Mouse (Mus musculus): ENCODE measurements around the gene Hk2. TPM values are rescaled to one million over a fixed set of nuclear protein-coding genes. Genes with fewer than 3 reads are reported as not detected.

The Hk2 gene
- polyA plus RNA-seq, 1 experiment from 2014 or later: 21.7 TPM

- under 1% methylated on average over 68 of the region's 68 CpGs for WGBS
Observed at GRCm38 (mm10) chr6:82773261-82774131, 758 bp downstream of the Hk2 start.

GRCm38 (mm10) chr6:82772451-82773101, 1.7 kb downstream of the Hk2 start:
- Histone ChIP-seq H3K4me2 (ENCODE audit: low read depth, low read length, severe bottlenecking) (peak overlapping the region; percentile 93), H3K27ac (ENCODE audit: low read depth, low read length) (peak overlapping the region; percentile 58), H3K9ac (ENCODE audit: low read length) (peak overlapping the region; percentile 43), H3K27me3 (ENCODE audit: control insufficient read depth, insufficient read depth, low read length) (no peaks in the 10 kb centered on the region), H3K4me3 (ENCODE audit: low read depth, low read length) (peak overlapping the region; percentile 59), H3K9me3 (ENCODE audit: control insufficient read depth, low read length) (no peaks in the 10 kb centered on the region), H3K4me1 (replicated peaks; ENCODE audit: control insufficient read depth, insufficient read depth, low read length) (peaks cover 6% of the 10 kb centered on the region; the same call in 1 of the 2 replicates), H3K36me3 (ENCODE audit: control insufficient read depth, insufficient read depth, low read length) (no peaks in the 10 kb centered on the region)
- ATAC-seq (replicated peaks; ENCODE audit: low FRiP score) (peak; percentile 45), DNase-seq (ENCODE audit: low spot score) (peak; percentile 77)
- under 1% methylated on average over 19 of the region's 19 CpGs for WGBS

More at GRCm38 (mm10) chr6:82773261-82774131, 758 bp downstream of the Hk2 start:
- ATAC-seq (replicated peaks; ENCODE audit: low FRiP score) (peak; percentile 68), DNase-seq (ENCODE audit: low spot score) (peak; percentile 85)
- Histone ChIP-seq H3K4me1 (replicated peaks; ENCODE audit: control insufficient read depth, insufficient read depth, low read length) (peaks cover 6% of the 10 kb centered on the region; the same call in 1 of the 2 replicates), H3K36me3 (ENCODE audit: control insufficient read depth, insufficient read depth, low read length) (no peaks in the 10 kb centered on the region), H3K4me2 (ENCODE audit: low read depth, low read length, severe bottlenecking) (peak overlapping the region; percentile 93), H3K9ac (ENCODE audit: low read length) (peak overlapping the region; percentile 43), H3K27ac (ENCODE audit: low read depth, low read length) (peak overlapping the region; percentile 58), H3K27me3 (ENCODE audit: control insufficient read depth, insufficient read depth, low read length) (no peaks in the 10 kb centered on the region), H3K9me3 (ENCODE audit: control insufficient read depth, low read length) (no peaks in the 10 kb centered on the region), H3K4me3 (ENCODE audit: low read depth, low read length) (peak overlapping the region; percentile 59)

GRCm38 (mm10) chr6:82771981-82772409, 2.3 kb downstream of the Hk2 start:
- no peak for ATAC-seq (replicated peaks; ENCODE audit: low FRiP score)
- no peaks in the 10 kb centered on the region for H3K27me3 ChIP-seq (ENCODE audit: control insufficient read depth, insufficient read depth, low read length)
- H3K9me3 ChIP-seq (ENCODE audit: control insufficient read depth, low read length): no peaks in the 10 kb centered on the region
- peak overlapping the region; percentile 43 for H3K9ac ChIP-seq (ENCODE audit: low read length)
- H3K4me3 ChIP-seq (ENCODE audit: low read depth, low read length): peak overlapping the region; percentile 59
- peaks cover 6% of the 10 kb centered on the region; the same call in 1 of the 2 replicates for H3K4me1 ChIP-seq (replicated peaks; ENCODE audit: control insufficient read depth, insufficient read depth, low read length)
- DNase-seq (ENCODE audit: low spot score): peak; percentile 59
- no peak overlapping the region for H3K27ac ChIP-seq (ENCODE audit: low read depth, low read length)
- under 1% methylated on average over 10 of the region's 10 CpGs for whole genome bisulfite sequencing
- H3K36me3 ChIP-seq (ENCODE audit: control insufficient read depth, insufficient read depth, low read length): no peaks in the 10 kb centered on the region
- H3K4me2 ChIP-seq (ENCODE audit: low read depth, low read length, severe bottlenecking): peak overlapping the region; percentile 93

- no peaks in the 10 kb centered on the region for H3K27me3 ChIP-seq (ENCODE audit: control insufficient read depth, insufficient read depth, low read length)
- H3K4me3 ChIP-seq (ENCODE audit: low read depth, low read length): no peak overlapping the region
- peaks cover 6% of the 10 kb centered on the region; the same call in 1 of the 2 replicates for H3K4me1 ChIP-seq (replicated peaks; ENCODE audit: control insufficient read depth, insufficient read depth, low read length)
- no peak for DNase-seq (ENCODE audit: low spot score)
- no peak overlapping the region for H3K9ac ChIP-seq (ENCODE audit: low read length)
- H3K9me3 ChIP-seq (ENCODE audit: control insufficient read depth, low read length): no peaks in the 10 kb centered on the region
- no peak for ATAC-seq (replicated peaks; ENCODE audit: low FRiP score)
- WGBS: 67% methylated on average over 9 of the region's 9 CpGs
- H3K36me3 ChIP-seq (ENCODE audit: control insufficient read depth, insufficient read depth, low read length): no peaks in the 10 kb centered on the region
- H3K27ac ChIP-seq (ENCODE audit: low read depth, low read length): no peak overlapping the region
- H3K4me2 ChIP-seq (ENCODE audit: low read depth, low read length, severe bottlenecking): no peak overlapping the region; the same call in 1 of the 2 replicates
Observed at GRCm38 (mm10) chr6:82771059-82771458, 3.2 kb downstream of the Hk2 start.

GRCm38 (mm10) chr6:82770286-82770685, 4.0 kb downstream of the Hk2 start:
- Histone ChIP-seq H3K4me1 (replicated peaks; ENCODE audit: control insufficient read depth, insufficient read depth, low read length) (peaks cover 6% of the 10 kb centered on the region; the same call in 1 of the 2 replicates), H3K36me3 (ENCODE audit: control insufficient read depth, insufficient read depth, low read length) (no peaks in the 10 kb centered on the region), H3K4me3 (ENCODE audit: low read depth, low read length) (no peak overlapping the region), H3K4me2 (ENCODE audit: low read depth, low read length, severe bottlenecking) (no peak overlapping the region), H3K9me3 (ENCODE audit: control insufficient read depth, low read length) (no peaks in the 10 kb centered on the region), H3K27ac (ENCODE audit: low read depth, low read length) (no peak overlapping the region), H3K9ac (ENCODE audit: low read length) (no peak overlapping the region), H3K27me3 (ENCODE audit: control insufficient read depth, insufficient read depth, low read length) (no peaks in the 10 kb centered on the region)
- DNase-seq (ENCODE audit: low spot score) (no peak), ATAC-seq (replicated peaks; ENCODE audit: low FRiP score) (no peak)
- WGBS: 75% methylated on average over 3 of the region's 3 CpGs

GRCm38 (mm10) chr6:82769704-82770103, 4.5 kb downstream of the Hk2 start:
- 66% methylated on average over 5 of the region's 5 CpGs for WGBS
- Histone ChIP-seq H3K27me3 (ENCODE audit: control insufficient read depth, insufficient read depth, low read length) (no peaks in the 10 kb centered on the region), H3K4me3 (ENCODE audit: low read depth, low read length) (no peak overlapping the region), H3K4me1 (replicated peaks; ENCODE audit: control insufficient read depth, insufficient read depth, low read length) (peaks cover 3% of the 10 kb centered on the region; the same call in 1 of the 2 replicates), H3K27ac (ENCODE audit: low read depth, low read length) (no peak overlapping the region), H3K36me3 (ENCODE audit: control insufficient read depth, insufficient read depth, low read length) (no peaks in the 10 kb centered on the region), H3K4me2 (ENCODE audit: low read depth, low read length, severe bottlenecking) (no peak overlapping the region), H3K9me3 (ENCODE audit: control insufficient read depth, low read length) (no peaks in the 10 kb centered on the region), H3K9ac (ENCODE audit: low read length) (no peak overlapping the region)
- ATAC-seq (replicated peaks; ENCODE audit: low FRiP score) (no peak), DNase-seq (ENCODE audit: low spot score) (no peak)

GRCm38 (mm10) chr6:82767734-82768586, 6.3 kb downstream of the Hk2 start:
- 93% methylated on average over 12 of the region's 12 CpGs for WGBS
- Histone ChIP-seq H3K4me3 (ENCODE audit: low read depth, low read length) (no peak overlapping the region), H3K27me3 (ENCODE audit: control insufficient read depth, insufficient read depth, low read length) (no peaks in the 10 kb centered on the region), H3K9me3 (ENCODE audit: control insufficient read depth, low read length) (no peaks in the 10 kb centered on the region), H3K36me3 (ENCODE audit: control insufficient read depth, insufficient read depth, low read length) (no peaks in the 10 kb centered on the region), H3K27ac (ENCODE audit: low read depth, low read length) (no peak overlapping the region), H3K9ac (ENCODE audit: low read length) (no peak overlapping the region), H3K4me2 (ENCODE audit: low read depth, low read length, severe bottlenecking) (no peak overlapping the region), H3K4me1 (replicated peaks; ENCODE audit: control insufficient read depth, insufficient read depth, low read length) (peaks cover 6% of the 10 kb centered on the region; the same call in 1 of the 2 replicates)
- ATAC-seq (replicated peaks; ENCODE audit: low FRiP score) (no peak), DNase-seq (ENCODE audit: low spot score) (no peak)

GRCm38 (mm10) chr6:82766636-82767035, 7.6 kb downstream of the Hk2 start:
- peaks cover 6% of the 10 kb centered on the region; the same call in 1 of the 2 replicates for H3K4me1 ChIP-seq (replicated peaks; ENCODE audit: control insufficient read depth, insufficient read depth, low read length)
- WGBS: 68% methylated on average over 4 of the region's 4 CpGs
- H3K9me3 ChIP-seq (ENCODE audit: control insufficient read depth, low read length): no peaks in the 10 kb centered on the region
- H3K27ac ChIP-seq (ENCODE audit: low read depth, low read length): no peak overlapping the region
- no peak for DNase-seq (ENCODE audit: low spot score)
- no peaks in the 10 kb centered on the region for H3K36me3 ChIP-seq (ENCODE audit: control insufficient read depth, insufficient read depth, low read length)
- H3K4me2 ChIP-seq (ENCODE audit: low read depth, low read length, severe bottlenecking): no peak overlapping the region
- no peak overlapping the region for H3K9ac ChIP-seq (ENCODE audit: low read length)
- H3K27me3 ChIP-seq (ENCODE audit: control insufficient read depth, insufficient read depth, low read length): no peaks in the 10 kb centered on the region
- no peak for ATAC-seq (replicated peaks; ENCODE audit: low FRiP score)
- no peak overlapping the region for H3K4me3 ChIP-seq (ENCODE audit: low read depth, low read length)
